Comparison of ENCODE assay signal across 15 mouse cellular contexts in the genomic region with DNA sequence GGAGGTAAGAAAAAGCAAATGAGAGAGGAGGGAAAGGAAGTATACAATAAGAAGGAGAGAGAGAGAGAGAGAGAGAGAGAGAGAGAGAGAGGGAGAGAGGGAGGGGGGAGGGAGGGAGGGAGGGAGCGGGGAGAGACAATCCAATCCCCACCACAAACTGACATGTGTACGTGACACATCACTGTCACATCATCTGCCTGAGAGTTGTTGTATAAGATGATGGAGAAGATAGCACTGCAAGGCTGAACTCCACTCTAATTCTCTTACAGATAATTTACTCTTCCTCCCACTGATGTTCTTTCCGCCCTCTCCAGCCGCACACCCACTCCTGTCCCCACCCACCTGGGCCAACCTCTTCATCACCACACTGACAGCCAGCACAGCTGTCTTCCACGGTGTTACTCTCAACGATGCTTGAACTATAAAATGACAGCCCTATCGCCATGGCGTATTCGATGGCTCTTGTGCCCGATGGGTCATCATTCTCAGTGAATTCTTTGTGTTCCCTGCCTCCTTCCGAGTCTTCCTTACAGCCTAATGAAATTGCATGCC. TPM values are rescaled to one million over a fixed set of nuclear protein-coding genes. Genes with fewer than 3 reads are reported as not detected.
A peak's percentile ranks its signal among the peaks of the same experiment; 100 is the strongest.
DNase-seq lines count a peak whose midpoint lies in the region; ATAC-seq and TF ChIP-seq lines count a peak whose summit lies in the region.
"Had no signal": no experiment of that assay in that cellular context is flagged by ENCODE, and none has a peak within 500 bp of the region (broad histone marks: within the 10 kb centered on the region; RNA-seq: fewer than 3 reads in every experiment).

No protein-coding gene starts in this region.

- no peak overlapping the region for H3K27ac ChIP-seq in hindbrain, embryonic 12.5 days
- H3K27ac ChIP-seq in hindbrain, embryonic 10.5 days = no peak overlapping the region
- H3K27ac ChIP-seq in lung, embryonic 15.5 days = no peak overlapping the region
- H3K27ac ChIP-seq: heart, embryonic 13.5 days; intestine, embryonic 15.5 days had no signal

- no peak overlapping the region for H3K9ac ChIP-seq in hindbrain, embryonic 12.5 days
- H3K9ac ChIP-seq in lung, embryonic 15.5 days = no peak overlapping the region
- H3K9ac ChIP-seq: heart, embryonic 13.5 days; intestine, embryonic 15.5 days had no signal

- H3K4me2 ChIP-seq in hindbrain, embryonic 12.5 days (replicated peaks) = no peak overlapping the region
- H3K4me2 ChIP-seq in lung, embryonic 15.5 days = no peak overlapping the region
- peak overlapping the region; percentile 50 for H3K4me2 ChIP-seq in myocyte (ENCODE audit: low read depth)
- H3K4me2 ChIP-seq: heart, embryonic 13.5 days; intestine, embryonic 15.5 days; liver, embryonic 11.5 days had no signal

- H3K9me3 ChIP-seq in hindbrain, embryonic 12.5 days (replicated peaks) = no peaks in the 10 kb centered on the region
- no peaks in the 10 kb centered on the region for H3K9me3 ChIP-seq in hindbrain, embryonic 10.5 days
- no peaks in the 10 kb centered on the region for H3K9me3 ChIP-seq in lung, embryonic 15.5 days
- H3K9me3 ChIP-seq: heart, embryonic 13.5 days; intestine, embryonic 15.5 days had no signal

- H3K36me3 ChIP-seq in hindbrain, embryonic 12.5 days = no peaks in the 10 kb centered on the region
- H3K36me3 ChIP-seq in hindbrain, embryonic 10.5 days = no peaks in the 10 kb centered on the region
- H3K36me3 ChIP-seq in lung, embryonic 15.5 days = no peaks in the 10 kb centered on the region
- no peaks in the 10 kb centered on the region for H3K36me3 ChIP-seq in myocyte (ENCODE audit: control insufficient read depth, insufficient read depth)
- H3K36me3 ChIP-seq: heart, embryonic 13.5 days; intestine, embryonic 15.5 days had no signal

- H3K27me3 ChIP-seq in hindbrain, embryonic 12.5 days = no peaks in the 10 kb centered on the region
- H3K27me3 ChIP-seq in hindbrain, embryonic 10.5 days (ENCODE audit: insufficient read depth, poor library complexity, severe bottlenecking) = no peaks in the 10 kb centered on the region
- H3K27me3 ChIP-seq in lung, embryonic 15.5 days = no peaks in the 10 kb centered on the region
- H3K27me3 ChIP-seq in myocyte (ENCODE audit: control insufficient read depth, insufficient read depth, insufficient read length) = no peaks in the 10 kb centered on the region
- H3K27me3 ChIP-seq: heart, embryonic 13.5 days; intestine, embryonic 15.5 days had no signal

- 55% methylated on average over 9 of the region's 11 CpGs for WGBS in hindbrain, embryonic 12.5 days
- WGBS in hindbrain, embryonic 10.5 days = 68% methylated on average over 11 of the region's 11 CpGs
- WGBS in lung, embryonic 15.5 days = 20% methylated on average over 11 of the region's 11 CpGs

- H3K79me2 ChIP-seq in myocyte (ENCODE audit: control insufficient read depth, insufficient read depth) = no peaks in the 10 kb centered on the region

- peak; percentile 68; the same call in 1 of the 2 replicates for ATAC-seq in hindbrain, embryonic 12.5 days (ENCODE audit: low FRiP score)
- ATAC-seq in lung, embryonic 15.5 days (ENCODE audit: borderline replicate concordance, extremely low read depth, low FRiP score, low TSS enrichment) = peak; percentile 55; the same call in 1 of the 2 replicates
- ATAC-seq: intestine, embryonic 15.5 days had no signal

- DNase-seq in hindbrain, embryonic 10.5 days (ENCODE audit: low spot score) = no peak
- DNase-seq in lung, postnatal 36 days = no peak
- peak; percentile 45 for DNase-seq in brain, adult 2 months (ENCODE audit: low read depth, low spot score)
- DNase-seq in Muller cell, postnatal 12 days (ENCODE audit: inconsistent ontology term) = no peak
- DNase-seq: cerebellum, adult 9-11 months; heart, adult 18-20 months; kidney, adult 9 months; lung, postnatal 10 days; thymus, postnatal 14 days had no signal

- H3K4me3 ChIP-seq in hindbrain, embryonic 12.5 days = no peak overlapping the region
- no peak overlapping the region for H3K4me3 ChIP-seq in hindbrain, embryonic 10.5 days
- no peak overlapping the region for H3K4me3 ChIP-seq in lung, embryonic 15.5 days
- H3K4me3 ChIP-seq in myocyte = no peak overlapping the region
- H3K4me3 ChIP-seq: heart, embryonic 13.5 days; intestine, embryonic 15.5 days had no signal

- H3K4me1 ChIP-seq in hindbrain, embryonic 12.5 days = no peaks in the 10 kb centered on the region
- peaks cover 4% of the 10 kb centered on the region; the same call in 1 of the 2 replicates for H3K4me1 ChIP-seq in hindbrain, embryonic 10.5 days (replicated peaks)
- H3K4me1 ChIP-seq in lung, embryonic 15.5 days = peaks cover 19% of the 10 kb centered on the region; the same call in 1 of the 2 replicates
- H3K4me1 ChIP-seq: heart, embryonic 13.5 days; intestine, embryonic 15.5 days had no signal

- no peak for TF ChIP-seq POLR2A in myocyte (IDR thresholded peaks at IDR 0.05; ENCODE audit: insufficient read length, low read depth)

- no peak overlapping the region for H3ac ChIP-seq in myocyte (ENCODE audit: control insufficient read depth, insufficient read length)

TF ChIP-seq in myocyte, 11 proteins besides CTCF, POLR2A, EP300 and RAD21:
- no peak for TF ChIP-seq MAX (IDR thresholded peaks at IDR 0.05; ENCODE audit: low read depth)
- TF ChIP-seq MYOD1 (IDR thresholded peaks at IDR 0.05; ENCODE audit: control insufficient read depth in 1 of 3, insufficient read length in 2 of 3, low read depth in 2 of 3) = peak in 1 of 3 experiments; percentile 44

RNA-seq across cellular contexts. Expression of gene Rerg, which starts 18.2 kb away (rescaled TPM):
- polyA plus RNA-seq in hindbrain, embryonic 12.5 days (2016; fragmentation: Nextera tagmentation; extraction: Ambion mirVana) = 3.0 and 4.1 TPM in 2 replicates
- 0.65 and 1.5 TPM in 2 replicates for polyA plus RNA-seq in hindbrain, embryonic 10.5 days (2016; fragmentation: Nextera tagmentation; extraction: Ambion mirVana)
- 20.2 and 21.1 TPM in 2 replicates for polyA plus RNA-seq in lung, embryonic 15.5 days (2015; fragmentation: Nextera tagmentation; extraction: Ambion mirVana)
- 3.1 TPM for polyA plus RNA-seq in myocyte (2012; fragmentation: generic; extraction: Trizol)
